Mouse (Mus musculus) E14TG2a.4 (cell line): Measurements from ENCODE around the gene Gas7.

ENCODE experiments used
- CTCF ChIP-seq: conservative IDR thresholded peaks from 2 replicates; pipeline ENCODE4 v1.5.1; 2014; ENCODE audit warnings: low read length
- NANOG ChIP-seq: IDR thresholded peaks from 2 replicates; pipeline ENCODE4 v1.6.1; 2014; ENCODE audit warnings: borderline replicate concordance, low read length, mixed read lengths
- POU5F1 ChIP-seq: IDR thresholded peaks from 2 replicates; pipeline ENCODE4 v1.6.1; 2014; ENCODE audit warnings: low read length, borderline replicate concordance

DNA sequence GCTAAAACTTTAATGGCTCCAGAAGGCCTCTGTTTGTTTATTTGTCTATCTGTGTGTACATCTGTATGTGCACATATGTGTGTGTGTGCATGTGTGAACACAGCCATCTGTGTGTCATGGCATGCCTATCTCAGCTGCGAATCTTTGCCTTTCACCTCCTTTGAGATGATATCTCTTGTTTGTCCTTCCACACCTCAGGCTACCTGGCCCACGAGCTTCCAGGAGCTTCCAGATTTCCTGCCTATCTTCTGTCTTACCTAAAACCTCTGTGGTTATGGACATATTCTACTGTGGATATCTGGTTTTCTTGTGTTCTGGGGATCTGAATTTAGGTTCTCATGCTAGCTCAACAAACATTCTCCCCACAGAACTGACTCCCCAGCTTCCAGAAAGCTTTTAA, 130.4 kb downstream of the Gas7 start:
- TF ChIP-seq CTCF: no peak
- TF ChIP-seq NANOG: no peak
- no peak for TF ChIP-seq POU5F1
